Comparison of ENCODE assay signal across 8 mouse cellular contexts in genomic region chrX:18163917-18164624, GRCm38 (mm10). TPM values are rescaled to one million over a fixed set of nuclear protein-coding genes. Genes with fewer than 3 reads are reported as not detected.
DNase-seq lines count a peak whose midpoint lies in the region; ATAC-seq lines count a peak whose summit lies in the region.

No protein-coding gene starts in this region.

- peak overlapping the region; percentile 93 for H3K4me3 ChIP-seq in hindbrain, embryonic 15.5 days
- H3K4me3 ChIP-seq in limb, embryonic 15.5 days, result peak overlapping the region; percentile 77
- peak overlapping the region; percentile 74 for H3K4me3 ChIP-seq in midbrain, embryonic 14.5 days (replicated peaks; ENCODE audit: low read depth, low read length)

- peak overlapping the region; percentile 87 for H3K9ac ChIP-seq in hindbrain, embryonic 15.5 days
- H3K9ac ChIP-seq in limb, embryonic 15.5 days, result peak overlapping the region; percentile 82
- peak overlapping the region; percentile 90 for H3K9ac ChIP-seq in midbrain, embryonic 14.5 days (replicated peaks; ENCODE audit: low read length)

- no peaks in the 10 kb centered on the region for H3K9me3 ChIP-seq in hindbrain, embryonic 15.5 days
- H3K9me3 ChIP-seq in limb, embryonic 15.5 days, result no peaks in the 10 kb centered on the region
- no peaks in the 10 kb centered on the region for H3K9me3 ChIP-seq in midbrain, embryonic 14.5 days (ENCODE audit: control insufficient read depth, low read length)

- 2% methylated on average over 10 of the region's 10 CpGs for WGBS in hindbrain, embryonic 15.5 days
- 1% methylated on average over 10 of the region's 10 CpGs for WGBS in limb, embryonic 15.5 days
- 0% methylated on average over 10 of the region's 10 CpGs for WGBS in midbrain, embryonic 14.5 days

- no peaks in the 10 kb centered on the region for H3K36me3 ChIP-seq in hindbrain, embryonic 15.5 days
- no peaks in the 10 kb centered on the region for H3K36me3 ChIP-seq in limb, embryonic 15.5 days
- no peaks in the 10 kb centered on the region for H3K36me3 ChIP-seq in midbrain, embryonic 14.5 days (ENCODE audit: control insufficient read depth, insufficient read depth, low read length)

- H3K4me1 ChIP-seq in hindbrain, embryonic 15.5 days (replicated peaks), result no peaks in the 10 kb centered on the region
- H3K4me1 ChIP-seq in limb, embryonic 15.5 days, result no peaks in the 10 kb centered on the region
- H3K4me1 ChIP-seq in midbrain, embryonic 14.5 days (ENCODE audit: control insufficient read depth, insufficient read depth, low read length), result no peaks in the 10 kb centered on the region

- no peaks in the 10 kb centered on the region for H3K27me3 ChIP-seq in hindbrain, embryonic 15.5 days
- H3K27me3 ChIP-seq in limb, embryonic 15.5 days, result no peaks in the 10 kb centered on the region
- no peaks in the 10 kb centered on the region for H3K27me3 ChIP-seq in midbrain, embryonic 14.5 days (ENCODE audit: control insufficient read depth, insufficient read depth, low read length)

- ATAC-seq in erythroid progenitor cell, adult 5-6 weeks (replicated peaks; ENCODE audit: low FRiP score, poor library complexity, severe bottlenecking), result peak; percentile 37; the same call in 1 of the 2 replicates
- ATAC-seq in hindbrain, embryonic 15.5 days (ENCODE audit: low FRiP score, low read depth), result no peak
- no peak for ATAC-seq in limb, embryonic 15.5 days (ENCODE audit: insufficient number of reproducible peaks, low FRiP score, low TSS enrichment, low read depth)
- ATAC-seq in midbrain, embryonic 14.5 days (ENCODE audit: low FRiP score, low TSS enrichment), result no peak

- peak overlapping the region; percentile 97 for H3K27ac ChIP-seq in hindbrain, embryonic 15.5 days (replicated peaks)
- H3K27ac ChIP-seq in limb, embryonic 15.5 days, result peak overlapping the region; percentile 98
- H3K27ac ChIP-seq in midbrain, embryonic 14.5 days (replicated peaks; ENCODE audit: low read depth, low read length), result peak overlapping the region; percentile 97

- DNase-seq in cerebellum, adult 8-10 months, result peak; percentile 28
- no peak for DNase-seq in cerebellum, postnatal 4 days (ENCODE audit: low spot score in 2 of 2)
- peak; percentile 26 for DNase-seq in adrenal gland, postnatal 10 days
- DNase-seq in midbrain, embryonic 14.5 days, result peak; percentile 45
- DNase-seq in testis, postnatal 10 days (ENCODE audit: low spot score), result peak; percentile 36

- H3K4me2 ChIP-seq in hindbrain, embryonic 15.5 days, result peak overlapping the region; percentile 68
- peak overlapping the region; percentile 44 for H3K4me2 ChIP-seq in limb, embryonic 15.5 days
- H3K4me2 ChIP-seq in midbrain, embryonic 14.5 days (ENCODE audit: low read length), result peak overlapping the region; percentile 64

RNA-seq across cellular contexts. Expression of gene Kdm6a, which starts 1.7 kb away (rescaled TPM):
- 10 to 100 TPM; 36.6 to 73.5 TPM for total RNA-seq in adrenal gland, postnatal 10 days (2021)
- total RNA-seq in erythroid progenitor cell, adult 5-6 weeks (2015; ENCODE audit: low replicate concordance), result 64.9 and 99.3 TPM in 2 replicates
- total RNA-seq in erythroid progenitor cell, adult 5-6 weeks (2017; ENCODE audit: low replicate concordance), result 83.0 and 101 TPM in 2 replicates
- 16.9 and 18.1 TPM in 2 replicates for polyA plus RNA-seq in hindbrain, embryonic 15.5 days (2015; fragmentation: Nextera tagmentation; extraction: Ambion mirVana)
- polyA plus RNA-seq in limb, embryonic 15.5 days (2015; fragmentation: Nextera tagmentation; extraction: Ambion mirVana), result 19.9 and 23.8 TPM in 2 replicates
- polyA plus RNA-seq in midbrain, embryonic 14.5 days (2014; fragmentation: Nextera tagmentation; extraction: Ambion mirVana), result 22.6 and 26.6 TPM in 2 replicates

RNA-seq across cellular contexts. Expression of gene Dusp21, which starts 18.4 kb away (rescaled TPM):
- not detected for total RNA-seq in adrenal gland, postnatal 10 days (2021)
- not detected in 2 replicates for total RNA-seq in erythroid progenitor cell, adult 5-6 weeks (2015; ENCODE audit: low replicate concordance)
- total RNA-seq in erythroid progenitor cell, adult 5-6 weeks (2017; ENCODE audit: low replicate concordance), result not detected in 2 replicates
- not detected in 2 replicates for polyA plus RNA-seq in hindbrain, embryonic 15.5 days (2015; fragmentation: Nextera tagmentation; extraction: Ambion mirVana)
- polyA plus RNA-seq in limb, embryonic 15.5 days (2015; fragmentation: Nextera tagmentation; extraction: Ambion mirVana), result not detected in 2 replicates
- not detected in 2 replicates for polyA plus RNA-seq in midbrain, embryonic 14.5 days (2014; fragmentation: Nextera tagmentation; extraction: Ambion mirVana)

Comparison
In these comparisons a context has a peak if more than half of its experiments do, and no peak if none do; other contexts are left out.
1. DNase-seq: peak in cerebellum, adult 8-10 months (single experiment), adrenal gland, postnatal 10 days (single experiment), midbrain, embryonic 14.5 days (single experiment) and testis, postnatal 10 days (single experiment); none in cerebellum, postnatal 4 days (0 of 2).
2. Peak in every context shown above with its lines, with median percentiles within 50 percentile points of each other: H3K27ac ChIP-seq, H3K4me2 ChIP-seq, H3K4me3 ChIP-seq and H3K9ac ChIP-seq.